Mouse (Mus musculus): ENCODE measurements around the gene Fbxl22. TPM values are rescaled to one million over a fixed set of nuclear protein-coding genes. Genes with fewer than 3 reads are reported as not detected.

Fbxl22 gene
- 0.72 and 1.2 TPM in 2 replicates for polyA plus RNA-seq (2015; fragmentation: Nextera tagmentation; extraction: Ambion mirVana)

- Histone ChIP-seq H3K4me1 (ENCODE audit: control insufficient read depth, insufficient read depth, low read length) (peaks cover 7% of the 10 kb centered on the region; the same call in 1 of the 2 replicates), H3K27me3 (ENCODE audit: control insufficient read depth, insufficient read depth, low read depth, low read length) (no peaks in the 10 kb centered on the region), H3K4me3 (ENCODE audit: low read depth, low read length) (no peak within 1 kb of the TSS), H3K9ac (ENCODE audit: low read depth, low read length) (no peak within 1 kb of the TSS), H3K36me3 (ENCODE audit: control insufficient read depth, insufficient read depth, low read length) (peaks cover 23% of the 10 kb centered on the region), H3K27ac (ENCODE audit: low read length) (peak within 1 kb of the TSS; percentile 20; the same call in 1 of the 2 replicates), H3K4me2 (ENCODE audit: low read length) (no peak within 1 kb of the TSS), H3K9me3 (replicated peaks; ENCODE audit: control insufficient read depth, low read length, poor library complexity, severe bottlenecking) (no peaks in the 10 kb centered on the region)
- WGBS: 74% methylated on average over 17 of the region's 17 CpGs
- ATAC-seq: no peak
Observed at GRCm38 (mm10) chr9:66514256-66514770, at the start of gene Fbxl22. TSS of gene Fbxl22 (minus strand) at chr9:66514593.

- no peak overlapping the region for H3K4me2 ChIP-seq (ENCODE audit: low read length)
- H3K36me3 ChIP-seq (ENCODE audit: control insufficient read depth, insufficient read depth, low read length): no peaks in the 10 kb centered on the region
- H3K27me3 ChIP-seq (ENCODE audit: control insufficient read depth, insufficient read depth, low read depth, low read length): no peaks in the 10 kb centered on the region
- no peak overlapping the region for H3K27ac ChIP-seq (ENCODE audit: low read length)
- 0 out of 2 replicates have a peak, but pooled peaks cover 5% of the 10 kb centered on the region for H3K4me1 ChIP-seq (ENCODE audit: control insufficient read depth, insufficient read depth, low read length)
- no peak overlapping the region for H3K4me3 ChIP-seq (ENCODE audit: low read depth, low read length)
- H3K9ac ChIP-seq (ENCODE audit: low read depth, low read length): no peak overlapping the region
- H3K9me3 ChIP-seq (replicated peaks; ENCODE audit: control insufficient read depth, low read length, poor library complexity, severe bottlenecking): no peaks in the 10 kb centered on the region
- WGBS: 93% methylated on average over 1 of the region's 1 CpGs
- no peak for ATAC-seq
Observed at GRCm38 (mm10) chr9:66562215-66562614, 47.8 kb upstream of the Fbxl22 start.

- 0 out of 2 replicates have a peak, but pooled peaks cover 5% of the 10 kb centered on the region for H3K4me1 ChIP-seq (ENCODE audit: control insufficient read depth, insufficient read depth, low read length)
- H3K9me3 ChIP-seq (replicated peaks; ENCODE audit: control insufficient read depth, low read length, poor library complexity, severe bottlenecking): no peaks in the 10 kb centered on the region
- no peak overlapping the region for H3K4me3 ChIP-seq (ENCODE audit: low read depth, low read length)
- ATAC-seq: no peak
- no peak overlapping the region for H3K4me2 ChIP-seq (ENCODE audit: low read length)
- no peak overlapping the region for H3K9ac ChIP-seq (ENCODE audit: low read depth, low read length)
- H3K36me3 ChIP-seq (ENCODE audit: control insufficient read depth, insufficient read depth, low read length): no peaks in the 10 kb centered on the region
- H3K27me3 ChIP-seq (ENCODE audit: control insufficient read depth, insufficient read depth, low read depth, low read length): no peaks in the 10 kb centered on the region
- WGBS: 93% methylated on average over 2 of the region's 2 CpGs
- H3K27ac ChIP-seq (ENCODE audit: low read length): no peak overlapping the region
Observed at GRCm38 (mm10) chr9:66561496-66561895, 47.1 kb upstream of the Fbxl22 start.

GRCm38 (mm10) chr9:66560728-66561127 lies 46.3 kb upstream of the Fbxl22 start:
- H3K4me1 ChIP-seq (ENCODE audit: control insufficient read depth, insufficient read depth, low read length): 0 out of 2 replicates have a peak, but pooled peaks cover 5% of the 10 kb centered on the region
- no peak overlapping the region for H3K4me2 ChIP-seq (ENCODE audit: low read length)
- H3K27me3 ChIP-seq (ENCODE audit: control insufficient read depth, insufficient read depth, low read depth, low read length): no peaks in the 10 kb centered on the region
- no peak for ATAC-seq
- H3K36me3 ChIP-seq (ENCODE audit: control insufficient read depth, insufficient read depth, low read length): no peaks in the 10 kb centered on the region
- 71% methylated on average over 1 of the region's 1 CpGs for WGBS
- no peak overlapping the region for H3K4me3 ChIP-seq (ENCODE audit: low read depth, low read length)
- no peak overlapping the region for H3K9ac ChIP-seq (ENCODE audit: low read depth, low read length)
- no peaks in the 10 kb centered on the region for H3K9me3 ChIP-seq (replicated peaks; ENCODE audit: control insufficient read depth, low read length, poor library complexity, severe bottlenecking)
- H3K27ac ChIP-seq (ENCODE audit: low read length): peak overlapping the region; percentile 50; the same call in 1 of the 2 replicates

GRCm38 (mm10) chr9:66560295-66560694 lies 45.9 kb upstream of the Fbxl22 start:
- WGBS: 16% methylated on average over 2 of the region's 2 CpGs
- Histone ChIP-seq H3K27ac (ENCODE audit: low read length) (0 out of 2 replicates have a peak overlapping the region, but pooled peaks have one; percentile 42), H3K9ac (ENCODE audit: low read depth, low read length) (no peak overlapping the region), H3K9me3 (replicated peaks; ENCODE audit: control insufficient read depth, low read length, poor library complexity, severe bottlenecking) (no peaks in the 10 kb centered on the region), H3K27me3 (ENCODE audit: control insufficient read depth, insufficient read depth, low read depth, low read length) (no peaks in the 10 kb centered on the region), H3K4me3 (ENCODE audit: low read depth, low read length) (no peak overlapping the region), H3K4me2 (ENCODE audit: low read length) (no peak overlapping the region), H3K4me1 (ENCODE audit: control insufficient read depth, insufficient read depth, low read length) (0 out of 2 replicates have a peak, but pooled peaks cover 5% of the 10 kb centered on the region), H3K36me3 (ENCODE audit: control insufficient read depth, insufficient read depth, low read length) (no peaks in the 10 kb centered on the region)
- no peak for ATAC-seq

- Histone ChIP-seq H3K4me2 (ENCODE audit: low read length) (no peak overlapping the region), H3K4me3 (ENCODE audit: low read depth, low read length) (no peak overlapping the region), H3K9ac (ENCODE audit: low read depth, low read length) (no peak overlapping the region), H3K27ac (ENCODE audit: low read length) (no peak overlapping the region), H3K27me3 (ENCODE audit: control insufficient read depth, insufficient read depth, low read depth, low read length) (no peaks in the 10 kb centered on the region), H3K36me3 (ENCODE audit: control insufficient read depth, insufficient read depth, low read length) (no peaks in the 10 kb centered on the region), H3K9me3 (replicated peaks; ENCODE audit: control insufficient read depth, low read length, poor library complexity, severe bottlenecking) (no peaks in the 10 kb centered on the region), H3K4me1 (ENCODE audit: control insufficient read depth, insufficient read depth, low read length) (0 out of 2 replicates have a peak, but pooled peaks cover 5% of the 10 kb centered on the region)
- 94% methylated on average over 4 of the region's 4 CpGs for WGBS
- no peak for ATAC-seq
Observed at GRCm38 (mm10) chr9:66558971-66559370, 44.6 kb upstream of the Fbxl22 start.

GRCm38 (mm10) chr9:66542785-66543184 lies 28.4 kb upstream of the Fbxl22 start:
- H3K4me3 ChIP-seq (ENCODE audit: low read depth, low read length): no peak overlapping the region
- no peak overlapping the region for H3K27ac ChIP-seq (ENCODE audit: low read length)
- no peak overlapping the region for H3K4me2 ChIP-seq (ENCODE audit: low read length)
- no peaks in the 10 kb centered on the region for H3K9me3 ChIP-seq (replicated peaks; ENCODE audit: control insufficient read depth, low read length, poor library complexity, severe bottlenecking)
- H3K4me1 ChIP-seq (ENCODE audit: control insufficient read depth, insufficient read depth, low read length): no peaks in the 10 kb centered on the region
- H3K9ac ChIP-seq (ENCODE audit: low read depth, low read length): no peak overlapping the region
- ATAC-seq: no peak
- peaks cover 3% of the 10 kb centered on the region for H3K36me3 ChIP-seq (ENCODE audit: control insufficient read depth, insufficient read depth, low read length)
- WGBS: 83% methylated on average over 4 of the region's 4 CpGs
- H3K27me3 ChIP-seq (ENCODE audit: control insufficient read depth, insufficient read depth, low read depth, low read length): no peaks in the 10 kb centered on the region

- ATAC-seq: no peak
- H3K27ac ChIP-seq (ENCODE audit: low read length): no peak overlapping the region
- H3K36me3 ChIP-seq (ENCODE audit: control insufficient read depth, insufficient read depth, low read length): peaks cover 42% of the 10 kb centered on the region
- no peak overlapping the region for H3K4me2 ChIP-seq (ENCODE audit: low read length)
- no peak overlapping the region for H3K4me3 ChIP-seq (ENCODE audit: low read depth, low read length)
- 96% methylated on average over 3 of the region's 3 CpGs for WGBS
- H3K9ac ChIP-seq (ENCODE audit: low read depth, low read length): no peak overlapping the region
- no peaks in the 10 kb centered on the region for H3K4me1 ChIP-seq (ENCODE audit: control insufficient read depth, insufficient read depth, low read length)
- no peaks in the 10 kb centered on the region for H3K9me3 ChIP-seq (replicated peaks; ENCODE audit: control insufficient read depth, low read length, poor library complexity, severe bottlenecking)
- H3K27me3 ChIP-seq (ENCODE audit: control insufficient read depth, insufficient read depth, low read depth, low read length): no peaks in the 10 kb centered on the region
Observed at GRCm38 (mm10) chr9:66521595-66521994, 7.2 kb upstream of the Fbxl22 start.

GRCm38 (mm10) chr9:66520299-66520698 lies 5.9 kb upstream of the Fbxl22 start:
- ATAC-seq: no peak
- no peak overlapping the region for H3K4me3 ChIP-seq (ENCODE audit: low read depth, low read length)
- H3K9ac ChIP-seq (ENCODE audit: low read depth, low read length): no peak overlapping the region
- no peak overlapping the region for H3K4me2 ChIP-seq (ENCODE audit: low read length)
- no peaks in the 10 kb centered on the region for H3K4me1 ChIP-seq (ENCODE audit: control insufficient read depth, insufficient read depth, low read length)
- no peaks in the 10 kb centered on the region for H3K27me3 ChIP-seq (ENCODE audit: control insufficient read depth, insufficient read depth, low read depth, low read length)
- no peak overlapping the region for H3K27ac ChIP-seq (ENCODE audit: low read length)
- no peaks in the 10 kb centered on the region for H3K9me3 ChIP-seq (replicated peaks; ENCODE audit: control insufficient read depth, low read length, poor library complexity, severe bottlenecking)
- 94% methylated on average over 4 of the region's 4 CpGs for WGBS
- H3K36me3 ChIP-seq (ENCODE audit: control insufficient read depth, insufficient read depth, low read length): peaks cover 39% of the 10 kb centered on the region

Data from midbrain, embryonic 16.5 days (tissue).